Mouse (Mus musculus) cerebellum, postnatal 10 days (tissue): ENCODE measurements at regions not wholly inside any gene's neighbourhood (a gene's known extent, or its start where the extent isn't known, plus 50 kb on each side); places are given as distances from the start of the nearest gene placed in this dataset.

Source experiments
- DNase-seq, 2 experiments: peaks; one replicate each; pipeline ENCODE4 v3.0.0; 2021; ENCODE audit warnings: mixed read lengths in 2 of 2

DNA sequence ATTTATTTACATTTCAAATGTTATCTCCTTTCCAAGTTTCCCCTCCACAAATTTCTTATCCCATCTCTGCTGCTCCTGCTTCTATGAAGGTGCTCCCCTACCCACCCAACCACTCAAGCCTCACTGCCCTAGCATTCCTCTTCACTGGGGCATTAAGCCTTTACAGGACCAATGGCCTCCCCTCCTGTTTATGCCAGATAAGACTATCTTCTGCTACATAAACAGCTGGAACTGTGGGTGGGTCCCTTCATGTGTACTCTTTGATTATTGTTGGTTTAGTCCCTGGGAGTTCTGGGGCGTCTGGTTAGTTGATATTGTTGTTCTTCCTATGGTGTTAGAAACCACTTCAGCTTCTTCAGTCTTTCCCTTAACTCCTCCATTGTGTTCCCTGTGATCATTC, 1164.1 kb upstream of the Got2 start:
- no peak for DNase-seq

DNA sequence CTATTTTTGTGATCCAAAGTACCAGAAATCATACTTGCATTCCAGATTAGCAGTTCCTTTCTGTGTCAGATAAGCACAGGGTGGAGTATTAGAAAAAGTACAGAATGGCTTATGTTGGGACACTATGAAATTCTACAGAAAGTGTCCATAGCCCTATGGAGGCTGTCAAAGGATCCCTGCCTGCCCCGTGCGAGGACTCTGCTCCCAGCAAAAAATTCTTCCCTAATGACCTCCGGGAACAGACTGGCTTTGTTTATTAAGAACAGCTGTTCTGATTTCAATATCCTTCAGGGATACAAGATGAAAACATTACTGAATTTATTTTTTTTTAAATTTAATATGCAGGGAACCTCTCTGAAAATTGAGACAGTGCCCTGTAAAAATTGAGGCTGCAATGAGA, 1151.4 kb upstream of the Got2 start:
- DNase-seq = no peak

DNA sequence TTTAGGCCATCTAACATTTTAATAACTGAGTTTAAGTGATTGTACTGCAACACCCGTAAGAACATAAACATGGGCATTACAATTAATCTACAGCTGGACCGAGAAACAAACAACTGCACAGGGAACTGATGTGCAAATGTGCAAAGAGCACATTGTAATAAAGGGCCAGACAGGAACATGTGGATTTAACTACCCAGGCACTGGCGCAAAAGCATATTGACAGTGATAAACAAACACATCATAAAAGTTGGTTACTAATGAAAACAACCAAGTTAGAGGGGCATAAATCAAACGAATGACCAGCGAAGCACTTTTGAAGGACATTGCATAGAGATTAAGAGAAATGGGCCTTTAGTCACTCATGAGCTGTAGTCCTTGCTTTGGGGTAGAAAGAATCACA, 1150.5 kb upstream of the Got2 start:
- DNase-seq = no peak

DNA sequence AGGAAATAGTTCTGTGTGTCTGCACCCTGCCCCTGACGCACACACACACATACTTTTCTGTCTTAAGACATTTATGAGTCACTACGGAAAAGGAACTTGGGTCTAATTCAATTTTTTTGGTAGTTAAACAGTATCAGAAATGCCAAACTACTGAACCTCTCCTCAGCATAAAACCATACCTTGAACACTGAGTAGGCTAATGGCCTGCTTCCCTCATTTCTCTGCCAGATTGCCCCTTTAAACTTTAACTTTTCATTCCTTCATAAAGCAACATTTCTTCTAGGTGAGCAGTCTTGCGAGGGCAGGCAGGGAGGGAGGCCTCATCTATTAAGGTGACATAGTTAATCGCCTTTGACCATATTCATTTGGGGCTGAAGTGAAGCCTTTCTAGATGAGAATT, 1143.8 kb upstream of the Got2 start:
- DNase-seq = no peak

DNA sequence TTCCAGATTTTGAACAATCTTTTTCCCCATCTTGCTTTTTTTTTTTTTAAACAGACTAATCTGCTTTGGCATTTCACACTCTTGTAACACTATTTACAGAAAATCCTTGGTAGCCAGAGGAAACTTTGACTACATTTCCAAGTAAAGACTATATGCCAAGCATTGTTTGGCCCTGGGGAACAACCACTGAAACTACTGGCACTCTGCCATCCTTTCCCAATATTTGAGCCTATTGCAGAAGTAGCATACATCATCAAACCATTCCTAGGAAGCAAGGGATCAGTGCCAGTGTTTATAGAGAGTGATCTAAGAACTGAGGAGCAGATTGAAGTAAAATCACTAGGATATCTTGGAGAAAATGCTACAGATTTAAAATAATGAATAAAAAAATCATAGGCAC, 1127.2 kb upstream of the Got2 start:
- DNase-seq = peak; percentile 6 to 8

DNA sequence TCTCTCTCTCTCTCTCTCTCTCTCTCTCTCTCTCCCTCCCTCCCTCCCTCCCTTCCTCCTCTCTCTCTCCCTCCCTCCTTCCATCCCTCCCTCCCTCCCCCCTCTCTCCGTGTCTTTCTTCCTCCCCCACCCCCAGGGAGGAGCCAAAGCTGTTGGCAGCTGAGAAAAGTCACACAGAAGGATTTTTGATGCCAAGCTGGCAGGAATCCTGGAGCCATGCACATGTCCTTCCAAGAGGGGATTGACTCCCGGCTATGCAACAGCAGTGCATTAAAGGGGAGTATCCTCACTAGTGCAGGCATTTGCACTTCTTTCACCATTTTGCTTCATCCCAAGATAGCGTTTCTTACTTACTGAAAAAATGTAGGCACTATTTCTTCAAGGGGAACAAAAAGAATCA, 1115.8 kb upstream of the Got2 start:
- peak; percentile 88 to 91 for DNase-seq

DNA sequence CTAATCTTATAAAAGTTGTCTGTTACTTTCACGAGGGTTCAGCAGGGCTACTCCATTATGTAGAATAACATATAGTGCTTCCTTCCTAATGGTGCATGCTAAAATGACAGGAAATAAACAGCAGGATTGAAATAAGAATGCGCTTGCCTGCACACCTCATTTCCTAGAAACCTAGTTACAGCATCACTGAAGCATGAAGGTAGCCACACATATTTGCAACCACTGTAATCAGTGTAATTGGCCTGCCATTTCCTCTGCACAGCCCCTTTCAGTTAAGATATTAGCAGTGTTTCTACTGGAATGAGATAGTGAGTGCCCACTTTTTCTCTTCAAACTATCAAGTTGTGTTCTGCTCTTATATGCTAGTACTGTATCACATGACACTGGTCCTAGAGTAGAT, 1094.8 kb upstream of the Got2 start:
- no peak for DNase-seq
